Mouse (Mus musculus): ENCODE measurements at regions not wholly inside any gene's neighbourhood (a gene's known extent, or its start where the extent isn't known, plus 50 kb on each side); places are given as distances from the start of the nearest gene placed in this dataset.
A peak's percentile ranks its signal among the peaks of the same experiment; 100 is the strongest.
"Not testable (repeated sequence)": the region's sequence is repeated elsewhere in the genome, so short reads cannot be mapped to it uniquely, and the experiment has no call there.

DNA sequence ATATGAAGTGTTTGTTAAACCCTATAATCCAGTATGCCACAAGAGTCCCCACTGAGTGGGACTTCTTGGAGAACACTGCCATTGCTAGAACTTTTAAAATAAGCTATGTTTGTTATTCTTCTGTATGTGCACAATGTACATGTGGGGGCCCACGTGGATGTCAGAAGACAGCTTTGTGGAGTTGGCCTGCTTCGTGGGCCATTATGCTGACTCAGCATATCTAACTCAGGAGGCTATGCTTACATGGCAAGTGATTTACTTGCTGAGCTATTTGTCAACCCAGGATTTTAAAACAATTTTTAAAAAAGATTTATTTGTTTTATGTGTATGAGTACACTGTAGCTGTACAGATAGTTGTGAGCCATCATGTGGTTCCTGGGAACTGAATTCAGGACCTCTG lies 207.6 kb upstream of the Steap1 start:
- intact Hi-C loops (cut with DNase I) = no loop called here
- no peak for DNase-seq (ENCODE audit: extremely low spot score in 1 of 2, low spot score in 2 of 2)

DNA sequence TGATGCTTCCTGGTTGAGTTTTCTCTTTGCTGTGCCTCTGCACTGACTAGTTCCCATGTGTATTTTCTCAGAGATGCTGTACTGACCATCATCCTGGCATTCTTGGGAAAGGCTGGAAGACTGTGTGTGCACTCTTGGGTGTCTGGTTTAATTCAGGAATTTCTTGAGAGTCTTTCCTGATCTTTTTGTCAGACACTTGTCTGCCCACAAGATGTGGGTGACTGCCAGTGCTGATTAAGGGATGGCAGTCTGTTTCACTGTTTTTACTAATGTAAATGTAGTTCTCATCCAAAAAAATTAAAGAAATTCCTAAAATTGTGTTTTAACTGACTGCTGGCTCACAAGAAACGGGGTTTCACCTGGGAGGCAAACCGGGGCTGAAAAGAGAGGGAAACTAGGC lies 206.7 kb upstream of the Steap1 start:
- DNase-seq (ENCODE audit: extremely low spot score in 1 of 2, low spot score in 2 of 2) = peak in 1 of 2 experiments; percentile 13
- intact Hi-C loops (cut with DNase I) = no loop called here

DNA sequence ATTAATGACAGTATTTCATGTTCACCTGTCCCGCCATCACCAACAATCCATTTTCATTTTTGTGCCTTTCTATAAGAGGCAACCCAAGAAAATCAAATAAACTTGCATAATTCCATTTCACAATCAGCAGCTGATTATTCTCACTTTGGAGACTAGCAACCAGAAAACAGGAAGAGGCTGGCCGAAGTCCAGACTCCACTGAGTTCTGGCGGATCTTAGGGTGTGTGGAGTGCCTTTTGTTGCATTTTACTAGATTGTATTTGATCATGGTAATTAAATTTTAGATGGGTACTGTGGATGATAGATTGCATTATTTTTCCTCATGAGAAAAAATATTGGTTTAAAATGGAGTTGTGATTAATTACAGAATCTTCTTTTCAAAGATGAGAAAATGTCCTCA lies 176.7 kb upstream of the Steap1 start:
- no peak for DNase-seq (ENCODE audit: extremely low spot score in 1 of 2, low spot score in 2 of 2)

DNA sequence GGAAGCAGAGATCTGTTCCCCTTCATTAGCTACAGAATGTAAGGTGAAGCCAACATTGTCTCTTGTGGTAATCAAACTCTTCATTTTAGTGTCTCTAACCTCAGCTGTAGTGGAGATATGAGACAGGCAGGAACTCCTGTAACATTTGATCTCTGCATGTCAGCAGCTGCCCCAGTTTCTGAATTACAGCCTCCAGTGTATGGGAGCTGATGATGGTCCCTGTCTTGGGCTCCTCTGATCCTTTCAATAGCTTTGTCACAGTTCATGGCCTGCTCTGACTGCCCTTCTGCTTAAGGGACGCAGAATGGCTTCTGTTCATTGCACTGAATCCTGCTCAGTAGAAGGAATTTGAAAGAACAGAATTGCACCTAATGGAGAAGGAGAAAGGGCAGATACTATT lies 167.3 kb upstream of the Steap1 start:
- intact Hi-C loops (cut with DNase I) = no loop called here
- DNase-seq (ENCODE audit: extremely low spot score in 1 of 2, low spot score in 2 of 2) = no peak

More for the DNA sequence above, 176.7 kb upstream of the Steap1 start:
- intact Hi-C loops (cut with DNase I) = no loop called here

DNA sequence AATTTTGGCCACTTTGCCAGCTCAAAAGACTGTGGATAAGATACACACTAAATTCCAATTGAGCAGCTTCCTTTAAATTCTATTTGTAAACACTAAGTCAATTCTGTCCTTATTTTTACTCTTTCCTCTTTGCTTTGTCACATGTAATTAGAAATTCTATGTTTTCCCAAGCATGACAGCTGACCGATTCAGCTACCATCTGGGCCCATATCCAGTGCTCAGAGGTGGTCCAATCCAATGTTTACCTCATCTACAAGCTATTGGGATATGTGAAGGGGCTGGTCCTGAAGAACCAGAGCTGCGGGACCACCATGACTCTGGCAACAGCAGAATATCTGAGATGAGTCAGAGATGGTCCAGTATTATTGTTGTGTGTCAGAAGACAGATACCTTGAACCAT lies 140.2 kb upstream of the Steap1 start:
- no peak for DNase-seq (ENCODE audit: extremely low spot score in 1 of 2, low spot score in 2 of 2)
- intact Hi-C loops (cut with DNase I) = no loop called here

DNA sequence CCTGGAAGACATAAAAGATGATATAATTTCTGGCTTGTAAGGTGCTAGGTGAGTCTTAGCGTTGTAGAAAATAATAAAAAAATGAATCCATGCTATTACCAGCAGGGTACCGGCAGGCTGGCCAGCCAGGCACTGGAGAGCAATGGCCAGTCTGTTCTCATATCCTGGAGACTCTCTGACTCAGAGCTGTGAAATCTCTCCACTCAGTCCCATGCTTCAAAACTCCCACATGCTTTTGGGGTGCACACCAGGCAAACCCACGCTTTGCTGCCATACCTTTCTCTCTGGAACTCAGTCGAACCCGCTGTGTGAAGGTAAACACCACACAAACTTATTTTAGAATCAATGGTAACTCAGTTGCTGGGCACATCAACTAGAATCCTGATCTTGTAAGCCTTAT lies 124.3 kb upstream of the Steap1 start:
- intact Hi-C loops (cut with DNase I) = no loop called here
- no peak for DNase-seq (ENCODE audit: extremely low spot score in 1 of 2, low spot score in 2 of 2)

DNA sequence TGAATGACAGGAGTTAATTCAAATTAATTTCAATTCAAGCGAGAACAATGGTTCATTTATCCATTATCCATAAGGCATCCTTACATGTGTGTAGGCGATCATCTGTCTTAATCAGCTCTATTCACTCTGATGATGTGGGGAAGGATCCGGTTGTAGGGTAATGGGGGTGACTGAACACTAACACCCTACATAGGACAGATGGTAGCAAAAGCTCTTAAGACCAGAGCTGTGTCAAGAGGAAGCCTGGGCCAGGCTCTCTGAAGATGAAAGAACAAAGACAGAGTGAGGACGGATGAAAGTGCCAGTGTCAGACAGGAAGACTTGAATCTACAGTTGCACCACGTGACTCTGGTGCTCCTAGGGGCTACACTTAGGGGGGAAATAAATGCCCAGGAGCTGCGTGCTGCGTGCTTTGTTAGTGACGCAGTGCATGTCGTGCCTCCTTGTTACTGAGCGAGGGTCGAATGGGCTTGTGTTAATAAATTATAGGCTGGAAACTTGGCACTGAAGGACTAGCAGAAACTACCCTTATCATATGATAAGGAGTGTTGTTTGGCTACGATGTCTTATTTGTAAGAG lies 107.1 kb upstream of the Steap1 start:
- no peak for DNase-seq (ENCODE audit: extremely low spot score in 1 of 2, low spot score in 2 of 2)
- intact Hi-C loops (cut with DNase I) = no loop called here

DNA sequence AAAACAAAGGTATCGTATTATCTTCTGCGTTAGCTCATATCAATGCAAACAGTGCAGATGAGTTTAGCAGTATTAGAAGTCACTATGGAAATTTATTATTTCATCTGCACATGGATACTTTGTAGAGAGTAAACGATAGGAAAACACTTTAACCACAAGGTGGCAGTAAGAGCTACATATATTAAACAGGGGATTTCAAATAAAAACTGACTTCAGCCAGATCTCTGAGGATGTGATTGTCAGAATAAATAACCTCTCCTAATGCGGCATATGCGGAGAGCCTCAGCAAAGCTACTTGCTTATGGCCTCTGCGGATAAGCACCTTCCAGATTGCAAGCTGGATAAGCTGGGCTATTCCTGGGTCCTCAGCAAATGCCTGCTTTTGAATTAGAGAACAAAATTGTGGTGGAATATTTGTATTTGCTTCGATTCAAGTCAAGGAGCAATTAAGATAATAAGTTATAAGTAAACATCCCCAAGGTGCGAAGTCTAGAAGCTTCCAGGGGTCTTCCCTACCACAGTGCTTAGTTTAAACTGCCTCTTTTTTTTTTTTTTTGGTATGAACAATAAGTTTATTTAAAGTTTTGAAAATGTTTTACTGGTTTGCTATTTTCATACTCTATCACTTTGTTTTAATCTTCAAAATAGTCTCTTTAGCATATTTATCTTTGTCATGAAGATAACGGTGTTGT lies 96.8 kb upstream of the Steap1 start:
- intact Hi-C loops (cut with DNase I) = no loop called here
- DNase-seq (ENCODE audit: extremely low spot score in 1 of 2, low spot score in 2 of 2) = peak in 1 of 2 experiments; percentile 28

DNA sequence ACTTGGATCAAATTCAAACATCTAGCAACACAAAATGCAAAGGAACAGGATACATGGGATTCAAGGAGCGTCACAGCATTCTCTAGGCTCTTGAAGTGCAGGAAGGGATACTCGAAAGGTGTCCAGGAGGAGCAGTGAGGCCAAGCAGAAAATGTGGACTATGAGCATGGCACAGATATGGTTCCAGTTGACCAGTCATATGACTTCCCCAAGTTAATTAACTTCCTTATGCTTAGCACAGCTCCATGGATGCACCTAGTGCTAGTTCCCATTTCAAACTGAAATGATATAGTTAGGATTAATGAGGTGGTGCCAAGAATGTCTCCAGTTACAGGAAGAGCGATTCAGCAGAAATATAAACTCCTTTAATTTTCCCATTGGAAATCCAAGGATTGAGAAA lies 95.2 kb upstream of the Steap1 start:
- no peak for DNase-seq (ENCODE audit: extremely low spot score in 1 of 2, low spot score in 2 of 2)
- intact Hi-C loops (cut with DNase I) = no loop called here

DNA sequence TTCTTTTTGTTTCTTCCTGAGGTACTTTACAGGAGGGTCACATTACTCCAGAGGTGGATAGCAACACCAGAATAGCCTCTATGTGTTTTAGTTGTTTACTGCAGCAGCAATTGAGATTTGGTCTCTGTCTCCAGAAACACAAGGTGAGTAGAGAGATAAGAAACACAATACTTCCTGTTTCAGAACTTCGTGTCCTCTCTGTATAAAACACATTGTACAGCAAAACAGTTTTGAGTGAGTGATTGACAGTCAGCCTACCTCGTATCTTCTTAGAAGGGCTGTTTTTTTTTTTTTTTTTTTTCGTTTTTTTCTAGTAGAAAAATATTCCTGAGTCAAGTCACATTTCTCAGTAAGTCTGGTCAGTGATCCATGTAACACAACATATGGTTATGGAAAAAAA lies 89.6 kb upstream of the Steap1 start:
- no peak for DNase-seq (ENCODE audit: extremely low spot score in 1 of 2, low spot score in 2 of 2)
- intact Hi-C loops (cut with DNase I) = no loop called here

DNA sequence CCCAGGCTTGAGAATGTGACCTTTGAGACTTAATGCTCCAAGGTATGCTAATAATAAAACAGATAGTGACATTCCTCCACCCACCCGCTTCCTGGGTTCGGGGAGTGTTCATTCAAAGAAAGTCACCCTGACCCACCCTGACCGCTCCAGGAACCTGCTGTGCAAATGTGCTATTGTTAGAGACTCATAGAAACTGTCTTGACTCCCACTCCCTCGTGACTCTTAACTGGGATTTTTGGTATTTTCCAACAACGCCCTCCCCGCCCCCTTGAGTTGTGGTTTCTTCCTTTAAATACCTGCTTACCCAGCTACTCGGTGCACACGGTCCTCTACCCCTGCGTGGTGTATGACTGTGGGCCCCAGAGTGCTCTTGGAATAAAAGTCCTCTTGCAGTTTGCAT lies 73.5 kb upstream of the Steap1 start:
- DNase-seq (ENCODE audit: extremely low spot score in 1 of 2, low spot score in 2 of 2); intact Hi-C loops (cut with DNase I): not testable (repeated sequence)
